Mouse (Mus musculus) right cerebral cortex, postnatal 25 days (tissue): Measurements from ENCODE around the gene Shoc2.

Source experiments
- DNase-seq: peaks from one replicate; pipeline ENCODE4 v3.0.0; 2022

Shoc2 gene

DNA sequence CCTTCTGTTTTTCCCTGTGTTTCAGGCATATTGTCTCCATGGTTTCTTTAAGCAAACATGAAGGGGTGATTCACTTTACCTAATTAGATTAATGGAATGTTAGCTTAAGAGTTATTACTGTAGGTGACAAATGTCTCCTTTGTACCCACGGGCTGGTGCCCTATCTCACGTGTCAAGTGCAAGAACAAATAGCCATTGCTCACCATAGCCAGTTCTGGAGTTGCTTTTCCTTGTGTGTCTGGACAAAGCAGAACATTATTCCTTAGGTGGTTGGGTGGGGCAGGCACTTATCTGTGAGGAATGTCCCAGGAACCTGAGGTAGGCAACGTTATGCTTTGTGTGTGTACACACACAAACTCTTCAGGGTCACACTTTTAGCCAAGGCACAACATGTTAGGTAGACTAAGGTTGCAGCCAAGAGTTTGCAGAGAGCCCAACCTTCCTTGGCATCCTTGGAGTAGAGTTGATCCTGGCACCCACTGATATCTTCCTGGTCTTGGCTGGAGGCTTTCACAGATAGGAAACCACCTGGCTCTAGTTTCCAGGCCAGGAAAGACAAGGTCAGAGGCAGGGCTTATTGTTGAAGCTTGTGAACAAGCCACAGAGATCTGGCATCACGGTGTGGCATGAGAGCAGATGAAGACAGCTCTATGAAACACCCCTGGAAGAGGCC, 96.4 kb downstream of the Shoc2 start:
- no peak for DNase-seq

- no peak for DNase-seq
Measured at GRCm38 (mm10) chr19:54041029-54041367, 96.9 kb downstream of the Shoc2 start.

DNA sequence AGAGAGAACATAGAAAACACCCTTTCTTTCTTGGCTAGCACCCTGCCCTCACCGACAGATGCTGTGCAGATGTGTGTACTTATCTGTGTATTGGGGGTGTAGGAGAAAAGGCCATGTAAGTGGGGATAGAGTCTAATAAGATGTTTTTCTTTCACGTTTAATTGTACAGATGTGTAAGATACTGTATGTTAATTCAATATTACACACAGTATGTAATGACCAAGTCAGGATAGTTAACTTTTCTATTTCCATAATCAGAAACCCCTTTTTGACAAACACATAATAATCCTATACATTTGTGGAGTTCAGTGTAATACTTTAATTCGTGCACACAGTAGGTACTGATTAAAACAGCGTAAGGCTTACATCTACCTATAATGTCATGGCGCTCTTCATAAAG, 99.7 kb downstream of the Shoc2 start, which contains the start of gene Adra2a:
TSS of gene Adra2a (plus strand) at position 301 of the 400 bp plus-strand sequence.
- no peak for DNase-seq

DNA sequence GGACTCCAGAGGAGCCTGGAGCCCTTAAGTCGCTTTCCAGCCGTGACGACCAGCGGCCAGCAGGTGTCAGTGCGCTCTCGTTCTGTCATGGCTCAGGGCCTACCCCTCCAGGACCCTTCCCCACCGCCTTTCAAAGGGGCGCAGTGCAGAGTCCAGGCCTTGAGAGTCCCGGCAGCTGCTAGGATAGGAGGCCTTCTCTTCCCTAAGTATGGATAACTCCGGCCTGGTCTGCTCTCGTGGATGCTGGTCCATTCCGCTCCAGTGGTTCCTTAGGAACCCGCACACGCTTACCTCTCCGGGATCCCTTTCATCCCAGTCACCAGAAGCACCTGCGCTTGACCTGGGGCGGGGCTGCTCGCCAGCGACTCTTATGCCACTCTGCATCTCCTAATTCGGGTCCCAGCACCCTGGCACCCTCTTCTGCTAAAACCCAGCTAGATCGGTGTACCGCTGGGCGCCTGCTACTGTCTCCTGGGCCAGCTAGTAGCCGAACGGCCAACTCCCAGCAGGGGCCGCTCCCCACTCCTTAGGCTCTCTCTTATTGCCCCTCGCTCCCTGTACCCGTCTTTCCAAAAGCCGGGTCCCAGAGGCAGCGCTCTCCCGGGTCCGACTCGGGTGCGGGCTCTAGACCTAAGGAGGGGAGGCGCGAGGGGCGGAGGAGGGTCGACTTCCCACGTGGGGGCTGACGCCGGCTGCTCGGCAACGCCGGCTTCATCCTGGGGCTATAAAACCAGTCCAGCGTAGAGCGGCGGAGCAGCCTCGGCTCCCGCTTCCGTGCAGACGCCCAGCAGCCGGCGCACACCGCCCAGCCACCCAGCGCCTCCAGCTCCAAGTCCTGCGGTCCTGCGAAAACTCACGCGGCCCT, 100.6 kb downstream of the Shoc2 start:
- peak; percentile 82 for DNase-seq

GRCm38 (mm10) chr19:54045412-54045811, 101.3 kb downstream of the Shoc2 start:
- no peak for DNase-seq

DNA sequence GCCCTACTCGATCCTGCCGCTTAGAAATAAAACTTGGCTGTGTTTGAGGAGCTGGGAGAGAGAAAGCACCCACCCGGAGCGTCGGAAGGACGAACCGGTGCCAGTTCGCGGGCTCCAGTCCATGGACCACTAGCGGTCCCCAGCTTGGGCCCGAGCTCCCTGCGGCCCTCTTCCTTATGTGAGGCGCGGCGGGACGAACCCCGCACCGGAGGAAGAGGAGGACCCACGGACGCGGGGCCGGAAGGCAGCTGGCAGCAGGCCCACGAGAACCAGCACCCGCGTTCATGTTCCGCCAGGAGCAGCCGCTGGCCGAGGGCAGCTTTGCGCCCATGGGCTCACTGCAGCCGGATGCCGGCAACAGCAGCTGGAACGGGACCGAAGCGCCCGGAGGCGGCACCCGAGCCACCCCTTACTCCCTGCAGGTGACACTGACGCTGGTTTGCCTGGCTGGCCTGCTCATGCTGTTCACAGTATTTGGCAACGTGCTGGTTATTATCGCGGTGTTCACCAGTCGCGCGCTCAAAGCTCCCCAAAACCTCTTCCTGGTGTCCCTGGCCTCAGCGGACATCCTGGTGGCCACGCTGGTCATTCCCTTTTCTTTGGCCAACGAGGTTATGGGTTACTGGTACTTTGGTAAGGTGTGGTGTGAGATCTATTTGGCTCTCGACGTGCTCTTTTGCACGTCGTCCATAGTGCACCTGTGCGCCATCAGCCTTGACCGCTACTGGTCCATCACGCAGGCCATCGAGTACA, 102.0 kb downstream of the Shoc2 start:
- DNase-seq: peak; percentile 42

GRCm38 (mm10) chr19:54046684-54047070, 102.6 kb downstream of the Shoc2 start:
- DNase-seq: peak; percentile 20

DNA sequence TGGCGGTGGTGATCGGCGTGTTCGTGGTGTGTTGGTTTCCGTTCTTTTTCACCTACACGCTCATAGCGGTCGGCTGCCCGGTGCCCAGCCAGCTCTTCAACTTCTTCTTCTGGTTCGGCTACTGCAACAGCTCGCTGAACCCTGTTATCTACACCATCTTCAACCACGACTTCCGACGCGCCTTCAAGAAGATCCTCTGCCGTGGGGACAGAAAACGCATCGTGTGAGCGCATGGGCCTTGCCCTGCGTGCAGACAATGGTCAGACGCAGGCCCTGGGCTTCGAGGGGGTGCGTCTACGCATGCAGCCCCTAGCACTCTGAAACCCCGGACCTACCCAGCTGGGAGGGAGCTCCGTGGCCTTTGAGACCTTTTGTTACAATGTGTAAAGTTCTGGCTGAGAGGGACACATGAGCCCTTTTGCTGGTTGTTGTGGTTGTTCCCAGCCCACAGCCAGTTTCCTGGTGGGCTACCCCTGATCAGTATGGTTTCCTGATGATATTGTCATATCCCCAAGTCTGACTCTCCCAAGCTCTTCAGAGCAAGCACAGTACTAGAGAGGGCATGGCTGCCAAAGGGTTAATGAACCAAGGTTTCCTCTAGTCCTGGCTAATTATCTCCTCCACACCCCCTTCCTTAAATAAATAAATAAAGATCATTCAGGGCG, 103.4 kb downstream of the Shoc2 start:
- DNase-seq: no peak

GRCm38 (mm10) chr19:54048161-54048885, 104.2 kb downstream of the Shoc2 start:
- DNase-seq: no peak

DNA sequence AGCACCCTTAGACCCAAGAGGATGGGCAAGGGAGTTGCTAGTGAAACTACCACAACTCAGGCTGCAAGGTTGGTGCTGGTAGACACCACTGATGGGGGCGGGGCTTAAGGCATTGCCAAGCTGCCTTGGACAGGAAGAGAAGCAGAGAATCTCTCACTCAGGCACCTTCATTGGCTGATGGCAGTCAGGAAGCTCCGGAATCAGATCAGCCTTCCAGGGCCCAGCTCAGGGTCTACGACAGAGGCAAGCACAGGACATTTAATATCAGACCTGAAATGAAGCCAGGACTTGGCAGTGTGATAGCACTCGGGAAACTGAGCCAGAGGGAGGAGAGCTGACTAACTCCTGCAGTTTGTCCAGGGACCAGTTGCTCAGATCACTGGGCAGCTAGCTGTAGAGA, 107.5 kb downstream of the Shoc2 start:
- DNase-seq: no peak

DNA sequence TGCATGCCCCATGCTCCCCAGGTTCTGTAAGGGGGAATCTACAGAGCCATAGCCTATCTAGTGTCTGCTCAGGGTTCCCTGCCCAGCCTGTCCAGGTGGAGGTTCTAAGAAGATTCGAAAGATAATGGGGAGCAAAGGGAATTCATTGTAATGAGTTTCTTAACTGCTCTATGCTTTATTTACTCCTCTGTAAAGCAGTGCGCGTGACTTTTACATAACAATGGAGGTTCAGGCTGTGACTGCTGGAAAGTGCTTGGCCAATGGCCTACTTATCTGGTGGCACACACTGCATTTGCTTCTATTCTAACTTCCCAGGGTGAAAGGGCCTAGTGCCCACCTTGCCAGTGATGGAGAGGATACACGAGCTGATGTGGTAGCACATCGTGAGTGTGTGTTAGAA, 111.7 kb downstream of the Shoc2 start:
- DNase-seq: no peak

- DNase-seq: no peak
Measured at GRCm38 (mm10) chr19:54068447-54068846, 124.3 kb downstream of the Shoc2 start.

DNA sequence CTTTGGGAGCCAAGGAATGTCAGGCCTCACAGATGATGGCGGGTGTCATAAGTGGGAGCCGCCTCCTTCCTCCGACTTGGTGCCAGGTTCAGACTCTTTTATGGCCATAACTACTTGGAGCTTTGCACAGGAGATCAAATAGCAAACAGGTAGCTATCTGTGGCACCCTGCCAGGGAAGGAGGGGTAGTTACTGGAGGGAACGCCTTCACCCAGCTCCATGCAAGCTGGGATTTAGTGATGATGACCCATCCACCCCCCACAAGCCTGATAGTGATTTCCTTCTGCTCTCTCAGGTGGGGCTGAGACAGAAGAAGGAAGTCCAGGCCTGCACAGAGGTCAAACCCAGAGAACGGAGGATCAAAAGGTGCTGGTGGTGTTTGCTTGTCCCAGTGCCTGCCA, 126.4 kb downstream of the Shoc2 start:
- DNase-seq: no peak

- DNase-seq: no peak
Measured at GRCm38 (mm10) chr19:54072233-54072800, 128.2 kb downstream of the Shoc2 start.

GRCm38 (mm10) chr19:54076362-54077349, 132.6 kb downstream of the Shoc2 start:
- DNase-seq: no peak

GRCm38 (mm10) chr19:54081303-54081702, 137.2 kb downstream of the Shoc2 start:
- no peak for DNase-seq

DNA sequence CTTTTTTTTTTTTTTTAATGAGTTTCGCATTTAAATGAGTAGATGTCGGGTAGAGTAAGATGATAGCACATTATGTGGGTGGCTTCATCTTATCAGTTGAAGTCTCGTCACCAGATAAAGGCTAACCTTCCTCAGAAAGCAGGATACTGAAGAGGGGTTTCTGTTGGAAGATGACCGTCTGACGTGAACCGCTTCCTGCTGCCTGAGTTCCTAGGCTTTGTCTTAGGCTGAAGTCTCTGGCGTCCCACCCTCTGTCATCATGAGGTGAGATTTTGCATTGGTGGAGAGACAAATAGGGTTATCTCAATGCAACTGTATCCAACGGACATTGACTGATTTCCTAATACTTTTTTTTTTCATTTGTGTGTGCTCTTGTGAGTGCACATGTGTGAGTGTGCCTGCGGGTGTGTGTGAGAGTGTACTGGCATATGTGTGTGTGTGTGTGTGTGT, 137.6 kb downstream of the Shoc2 start:
- no peak for DNase-seq
